Mouse (Mus musculus) limb, embryonic 10.5 days (tissue): Measurements from ENCODE around the gene 4930579F01Rik. TPM values are rescaled to one million over a fixed set of nuclear protein-coding genes. Genes with fewer than 3 reads are reported as not detected.

Source experiments
- DNase-seq: peaks from one replicate; pipeline ENCODE4 v3.0.0-alpha.2; 2017; ENCODE audit warnings: low spot score
- H3K27ac ChIP-seq: fragments of 300-500 bp; sonication (generic); 2 replicates; pipeline ENCODE4 v1.5.1; 2016; ENCODE audit warnings: mild to moderate bottlenecking
- H3K27me3 ChIP-seq: fragments of 300-500 bp; sonication (generic); 2 replicates; pipeline ENCODE4 v1.6.1; 2016; ENCODE audit warnings: low read depth, mild to moderate bottlenecking; ENCODE audit not compliant: poor library complexity, severe bottlenecking
- H3K36me3 ChIP-seq: fragments of 300-500 bp; sonication (generic); 2 replicates; pipeline ENCODE4 v1.6.1; 2016; ENCODE audit warnings: mild to moderate bottlenecking, moderate library complexity
- H3K4me1 ChIP-seq: fragments of 300-500 bp; sonication (generic); 2 replicates; pipeline ENCODE4 v1.6.1; 2016
- H3K4me3 ChIP-seq: fragments of 300-500 bp; sonication (generic); 2 replicates; pipeline ENCODE4 v1.5.1; 2016; ENCODE audit warnings: mild to moderate bottlenecking, moderate library complexity
- H3K9me3 ChIP-seq: fragments of 300-500 bp; sonication (generic); replicated peaks from 2 replicates; pipeline ENCODE4 v1.6.1; 2016; ENCODE audit warnings: mild to moderate bottlenecking
- WGBS: fragments of 180-500 bp; shearing (Covaris S2); methylation state at CpG from one replicate; pipeline ENCODE4 v1.1.7; 2016; 5-methylcytosine and 5-hydroxymethylcytosine counted together
- polyA plus RNA-seq: library from polyadenylated mRNA; unstranded; fragments of >200 nt; fragmentation: Nextera tagmentation; extraction: Ambion mirVana; gene quantifications from 2 replicates; pipeline ENCODE4 v1.2.1, GENCODE M21; 2016

The 4930579F01Rik gene
- polyA plus RNA-seq, result not detected in 2 replicates

GRCm38 (mm10) chr3:138193683-138194302 lies at the start of gene 4930579F01Rik:
4930579F01Rik (minus strand) TSS chr3:138193825.
- no peak for DNase-seq
- peaks cover 7% of the 10 kb centered on the region; the same call in 1 of the 2 replicates for H3K27me3 ChIP-seq
- 88% methylated on average over 15 of the region's 15 CpGs for WGBS
- H3K9me3 ChIP-seq, result no peaks in the 10 kb centered on the region
- H3K4me1 ChIP-seq, result 0 out of 2 replicates have a peak, but pooled peaks cover 6% of the 10 kb centered on the region
- H3K4me3 ChIP-seq, result no peak within 1 kb of the TSS
- H3K36me3 ChIP-seq, result no peaks in the 10 kb centered on the region
- H3K27ac ChIP-seq, result no peak within 1 kb of the TSS

GRCm38 (mm10) chr3:138242933-138243332 lies 49.3 kb upstream of the 4930579F01Rik start:
- no peaks in the 10 kb centered on the region for H3K9me3 ChIP-seq
- no peak overlapping the region for H3K27ac ChIP-seq
- no peaks in the 10 kb centered on the region for H3K27me3 ChIP-seq
- H3K36me3 ChIP-seq, result no peaks in the 10 kb centered on the region
- H3K4me3 ChIP-seq, result no peak overlapping the region
- peaks cover 15% of the 10 kb centered on the region; the same call in 1 of the 2 replicates for H3K4me1 ChIP-seq
- WGBS, result 93% methylated on average over 6 of the region's 6 CpGs
- no peak for DNase-seq

- no peaks in the 10 kb centered on the region for H3K36me3 ChIP-seq
- no peak for DNase-seq
- H3K9me3 ChIP-seq, result no peaks in the 10 kb centered on the region
- H3K27ac ChIP-seq, result no peak overlapping the region
- H3K4me3 ChIP-seq, result no peak overlapping the region
- WGBS, result 79% methylated on average over 14 of the region's 14 CpGs
- H3K27me3 ChIP-seq, result no peaks in the 10 kb centered on the region
- peaks cover 15% of the 10 kb centered on the region; the same call in 1 of the 2 replicates for H3K4me1 ChIP-seq
These were observed 48.5 kb upstream of the 4930579F01Rik start for GRCm38 (mm10) chr3:138242021-138242726.

DNA sequence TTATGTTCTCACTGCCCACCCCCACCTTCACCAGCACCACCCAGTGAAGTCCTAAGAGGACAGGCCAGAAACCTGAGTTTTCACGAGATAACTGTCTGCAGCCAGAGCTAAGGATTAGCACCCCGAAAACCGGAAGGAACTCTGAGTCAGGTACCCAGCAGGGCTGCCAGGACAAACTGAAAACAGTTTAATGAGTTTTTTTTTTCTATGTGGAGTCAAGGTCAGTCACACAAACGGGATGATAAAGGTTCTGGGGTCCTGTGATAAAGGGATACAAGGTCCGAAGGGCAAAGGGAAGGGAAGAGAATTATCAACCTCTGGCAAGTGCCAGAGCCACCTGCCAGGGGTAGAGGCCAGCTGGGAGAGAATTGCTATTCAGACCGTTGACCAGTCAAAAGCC lies 47.7 kb upstream of the 4930579F01Rik start:
- no peak for DNase-seq
- Histone ChIP-seq H3K27me3 (no peaks in the 10 kb centered on the region), H3K36me3 (no peaks in the 10 kb centered on the region), H3K9me3 (no peaks in the 10 kb centered on the region), H3K27ac (no peak overlapping the region), H3K4me3 (no peak overlapping the region), H3K4me1 (peaks cover 15% of the 10 kb centered on the region; the same call in 1 of the 2 replicates)
- 61% methylated on average over 6 of the region's 6 CpGs for WGBS

- no peaks in the 10 kb centered on the region for H3K36me3 ChIP-seq
- no peak for DNase-seq
- no peaks in the 10 kb centered on the region for H3K27me3 ChIP-seq
- WGBS, result 74% methylated on average over 5 of the region's 5 CpGs
- H3K4me3 ChIP-seq, result no peak overlapping the region
- H3K27ac ChIP-seq, result no peak overlapping the region
- no peaks in the 10 kb centered on the region for H3K9me3 ChIP-seq
- peaks cover 15% of the 10 kb centered on the region; the same call in 1 of the 2 replicates for H3K4me1 ChIP-seq
These were observed 47.3 kb upstream of the 4930579F01Rik start for GRCm38 (mm10) chr3:138240942-138241341.

DNA sequence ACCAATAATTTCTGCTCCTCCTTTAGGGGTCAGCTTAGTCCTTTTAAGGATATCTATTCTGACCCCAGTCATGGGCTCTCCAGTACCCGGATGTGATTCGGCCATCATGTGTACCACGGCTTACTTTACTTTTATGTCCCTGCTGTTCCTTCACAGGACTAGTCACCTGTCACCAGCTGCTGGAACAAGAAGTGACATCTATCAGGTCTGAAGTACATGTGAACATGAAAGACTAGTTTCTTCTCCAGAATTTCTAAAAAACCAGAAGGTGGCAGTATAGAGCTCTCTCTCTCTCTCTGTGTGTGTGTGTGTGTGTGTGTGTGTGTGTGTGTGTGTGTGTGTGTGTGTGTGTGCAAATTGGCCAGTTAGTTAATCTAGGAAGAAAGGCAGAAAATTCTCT lies 46.8 kb upstream of the 4930579F01Rik start:
- Histone ChIP-seq H3K4me3 (no peak overlapping the region), H3K27me3 (no peaks in the 10 kb centered on the region), H3K27ac (no peak overlapping the region), H3K36me3 (no peaks in the 10 kb centered on the region), H3K9me3 (no peaks in the 10 kb centered on the region), H3K4me1 (peaks cover 15% of the 10 kb centered on the region; the same call in 1 of the 2 replicates)
- WGBS, result 90% methylated on average over 3 of the region's 3 CpGs
- DNase-seq, result no peak

GRCm38 (mm10) chr3:138239461-138239860 lies 45.8 kb upstream of the 4930579F01Rik start:
- 91% methylated on average over 6 of the region's 6 CpGs for WGBS
- DNase-seq, result no peak
- H3K4me1 ChIP-seq, result peaks cover 13% of the 10 kb centered on the region; the same call in 1 of the 2 replicates
- no peak overlapping the region for H3K4me3 ChIP-seq
- no peaks in the 10 kb centered on the region for H3K36me3 ChIP-seq
- H3K27me3 ChIP-seq, result no peaks in the 10 kb centered on the region
- H3K9me3 ChIP-seq, result no peaks in the 10 kb centered on the region
- no peak overlapping the region for H3K27ac ChIP-seq

DNA sequence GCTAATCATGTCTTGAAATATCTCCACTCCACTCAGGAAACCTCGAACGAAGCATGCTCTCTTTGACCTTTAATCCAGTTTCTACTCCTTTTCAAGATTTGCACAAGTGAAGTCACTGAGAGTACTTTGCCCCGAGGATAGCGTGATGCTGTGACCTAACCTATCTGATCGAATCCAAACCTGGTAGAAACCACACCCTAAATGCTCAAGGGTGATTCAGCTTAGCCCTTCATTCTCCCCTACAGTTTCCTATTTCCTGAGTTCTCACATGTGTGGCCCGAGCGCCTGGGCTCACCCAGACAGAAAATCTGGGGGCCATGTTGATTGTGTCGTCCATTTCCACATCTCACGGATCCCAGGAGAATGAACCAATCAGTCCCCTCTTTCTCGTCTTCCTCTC lies 44.4 kb upstream of the 4930579F01Rik start:
- no peaks in the 10 kb centered on the region for H3K36me3 ChIP-seq
- WGBS, result 90% methylated on average over 10 of the region's 10 CpGs

GRCm38 (mm10) chr3:138236546-138237163 lies 43.0 kb upstream of the 4930579F01Rik start:
- 87% methylated on average over 11 of the region's 11 CpGs for whole genome bisulfite sequencing
- no peaks in the 10 kb centered on the region for H3K9me3 ChIP-seq
- no peaks in the 10 kb centered on the region for H3K36me3 ChIP-seq
- H3K4me1 ChIP-seq, result peaks cover 5% of the 10 kb centered on the region; the same call in 1 of the 2 replicates
- DNase-seq, result no peak
- H3K4me3 ChIP-seq, result no peak overlapping the region
- H3K27ac ChIP-seq, result no peak overlapping the region
- H3K27me3 ChIP-seq, result no peaks in the 10 kb centered on the region

More for the DNA sequence above, 44.4 kb upstream of the 4930579F01Rik start:
- Histone ChIP-seq H3K27ac (no peak overlapping the region), H3K4me3 (no peak overlapping the region), H3K9me3 (no peaks in the 10 kb centered on the region), H3K27me3 (no peaks in the 10 kb centered on the region), H3K4me1 (peaks cover 10% of the 10 kb centered on the region; the same call in 1 of the 2 replicates)
- DNase-seq, result no peak

GRCm38 (mm10) chr3:138231531-138231930 lies 37.9 kb upstream of the 4930579F01Rik start:
- Histone ChIP-seq H3K4me3 (no peak overlapping the region), H3K4me1 (no peaks in the 10 kb centered on the region), H3K9me3 (no peaks in the 10 kb centered on the region), H3K27me3 (no peaks in the 10 kb centered on the region), H3K27ac (no peak overlapping the region), H3K36me3 (no peaks in the 10 kb centered on the region)
- DNase-seq, result no peak
- 85% methylated on average over 2 of the region's 2 CpGs for WGBS

GRCm38 (mm10) chr3:138230266-138230665 lies 36.6 kb upstream of the 4930579F01Rik start:
- WGBS, result 93% methylated on average over 3 of the region's 3 CpGs

DNA sequence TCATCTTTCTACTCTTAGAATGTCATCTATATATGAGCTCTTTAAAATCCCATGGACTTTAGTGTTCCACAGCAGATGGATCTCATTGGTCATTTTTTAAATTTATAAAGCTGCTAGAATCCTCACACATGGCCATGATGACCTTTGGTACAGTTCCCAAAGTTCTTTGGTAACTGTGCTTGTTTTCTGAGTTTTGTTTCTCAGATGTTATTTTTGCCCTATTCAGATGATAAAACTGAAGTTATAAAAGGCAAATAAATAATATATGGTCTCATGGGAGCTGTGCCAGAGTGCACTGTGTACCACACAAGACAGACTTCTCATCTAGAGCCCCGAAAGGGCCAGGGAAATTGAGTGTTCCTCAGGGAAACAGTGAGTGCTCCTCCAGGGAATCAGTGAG lies 35.8 kb upstream of the 4930579F01Rik start:
- DNase-seq, result no peak
- 93% methylated on average over 1 of the region's 1 CpGs for WGBS
- Histone ChIP-seq H3K36me3 (no peaks in the 10 kb centered on the region), H3K27me3 (no peaks in the 10 kb centered on the region), H3K4me3 (no peak overlapping the region), H3K4me1 (peaks cover 5% of the 10 kb centered on the region; the same call in 1 of the 2 replicates), H3K27ac (no peak overlapping the region), H3K9me3 (no peaks in the 10 kb centered on the region)

More at GRCm38 (mm10) chr3:138230266-138230665, 36.6 kb upstream of the 4930579F01Rik start:
- Histone ChIP-seq H3K4me1 (peaks cover 2% of the 10 kb centered on the region; the same call in 1 of the 2 replicates), H3K4me3 (no peak overlapping the region), H3K9me3 (no peaks in the 10 kb centered on the region), H3K27ac (no peak overlapping the region), H3K27me3 (no peaks in the 10 kb centered on the region), H3K36me3 (no peaks in the 10 kb centered on the region)
- no peak for DNase-seq

GRCm38 (mm10) chr3:138227782-138228181 lies 34.2 kb upstream of the 4930579F01Rik start:
- Histone ChIP-seq H3K4me1 (peaks cover 5% of the 10 kb centered on the region; the same call in 1 of the 2 replicates), H3K9me3 (no peaks in the 10 kb centered on the region), H3K27ac (no peak overlapping the region), H3K36me3 (no peaks in the 10 kb centered on the region), H3K27me3 (no peaks in the 10 kb centered on the region), H3K4me3 (no peak overlapping the region)
- DNase-seq, result no peak
- WGBS, result 96% methylated on average over 8 of the region's 8 CpGs
